Mouse (Mus musculus): ENCODE results near the gene Rpl39.

DNA sequence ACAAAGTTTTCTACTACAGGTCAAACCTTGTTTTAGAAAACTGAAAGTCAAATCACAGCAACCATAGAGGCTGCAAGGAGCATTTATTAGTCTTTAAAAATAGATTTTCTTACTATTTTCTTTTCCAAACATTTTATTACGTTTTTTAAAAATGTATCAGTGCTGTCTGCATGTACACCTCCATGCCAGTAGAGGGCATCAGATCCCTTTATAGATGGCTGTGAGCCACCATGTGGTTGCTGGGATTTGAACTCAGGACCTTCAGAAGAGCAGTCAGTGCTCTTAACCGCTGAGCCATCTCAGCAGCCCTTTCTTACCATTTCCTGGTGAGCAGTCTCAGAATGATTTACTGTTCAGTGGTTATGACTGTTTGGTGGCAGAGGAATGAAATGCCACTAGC lies 18.6 kb upstream of the Rpl39 start:
- TF ChIP-seq CTCF (conservative IDR thresholded peaks at IDR 0.05; ENCODE audit: insufficient read depth, insufficient read length, low read depth, low read length) (peak; percentile 26; the same call in 1 of the 2 replicates), POLR2A (IDR thresholded peaks at IDR 0.05; ENCODE audit: low read depth, low read length) (no peak)

Data from kidney, adult 2 months (tissue).